Mouse (Mus musculus) gastrocnemius, postnatal 4 days (tissue): Measurements from ENCODE around the gene Gli2. TPM values are rescaled to one million over a fixed set of nuclear protein-coding genes. Genes with fewer than 3 reads are reported as not detected.

Experiments
- DNase-seq, 2 experiments: peaks; one replicate each; pipeline ENCODE4 v3.0.0; 2021 to 2022; ENCODE audit warnings: low spot score in 2 of 2, mixed read lengths in 2 of 2
- microRNA-seq: library from miRNA; unstranded; fragments of <30 nt; microRNA quantifications from one replicate; pipeline ENCODE4 v1.2.0, GENCODE M21; 2021
- total RNA-seq, 2 experiments: library from RNA; stranded (reverse); gene quantifications; 2 replicates each; pipeline ENCODE4 v1.2.3; 2021

Gene Gli2
- total RNA-seq, 2 experiments from 2014 or later: 11.3 to 13.4 TPM

DNA sequence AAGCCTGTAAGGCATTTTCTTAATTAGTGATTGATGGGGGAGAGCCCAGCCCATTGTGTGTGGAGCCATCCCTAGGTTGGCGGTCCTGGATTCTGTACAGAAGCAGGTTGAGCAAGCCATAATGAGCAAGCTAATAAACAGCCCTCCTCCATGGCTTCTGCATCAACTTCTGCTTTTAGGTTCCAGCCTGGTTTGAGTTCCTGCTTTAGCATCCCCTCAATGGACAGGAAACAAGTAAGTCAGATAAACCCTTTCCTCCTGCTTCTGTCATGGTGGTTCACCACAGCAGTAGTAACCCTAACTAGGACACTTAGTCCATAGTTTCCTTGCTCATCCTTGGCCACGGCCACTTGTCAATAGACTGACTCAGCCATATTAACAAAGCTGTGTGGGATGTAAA lies 238.4 kb downstream of the Gli2 start:
- DNase-seq: no peak

DNA sequence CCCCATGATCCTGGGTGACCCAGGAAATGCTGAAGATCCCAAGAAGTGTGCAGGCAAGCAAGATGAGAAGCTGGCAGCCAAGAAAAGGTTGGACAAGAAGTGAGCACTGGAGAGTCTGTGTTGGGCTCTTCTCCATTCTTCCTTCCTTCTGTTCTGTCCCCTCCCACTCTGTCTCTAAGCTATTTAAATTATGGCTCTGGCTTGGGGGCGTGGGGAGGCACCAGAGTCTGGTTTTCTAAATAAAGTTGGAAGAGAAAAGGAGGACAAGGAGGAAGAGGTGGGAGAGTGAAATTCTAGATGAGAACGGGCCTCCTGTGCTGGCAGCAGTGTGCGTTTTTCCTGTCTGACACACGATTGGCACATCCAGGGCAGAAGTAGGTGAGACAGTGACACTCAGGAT lies 243.1 kb downstream of the Gli2 start:
- DNase-seq: no peak

DNA sequence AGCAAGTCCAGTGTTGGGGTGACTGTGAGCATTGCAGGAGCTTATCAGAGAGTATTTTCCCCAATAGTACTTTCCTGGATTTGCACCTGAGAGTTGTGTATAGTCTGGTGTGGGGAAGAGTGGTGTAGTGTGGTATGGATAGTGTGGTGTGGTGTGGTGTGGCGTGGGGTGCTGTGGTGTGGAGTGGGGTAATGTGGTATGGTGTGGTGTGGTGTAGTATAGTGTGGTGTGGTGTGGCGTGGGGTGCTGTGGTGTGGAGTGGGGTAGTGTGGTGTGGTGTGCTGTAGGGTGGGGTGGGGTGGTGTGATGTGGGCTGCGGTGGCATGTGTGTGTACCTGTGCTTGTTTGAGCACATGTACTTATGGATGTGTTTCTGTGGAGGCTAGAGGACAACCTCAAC lies 246.7 kb downstream of the Gli2 start:
- no peak for DNase-seq

DNA sequence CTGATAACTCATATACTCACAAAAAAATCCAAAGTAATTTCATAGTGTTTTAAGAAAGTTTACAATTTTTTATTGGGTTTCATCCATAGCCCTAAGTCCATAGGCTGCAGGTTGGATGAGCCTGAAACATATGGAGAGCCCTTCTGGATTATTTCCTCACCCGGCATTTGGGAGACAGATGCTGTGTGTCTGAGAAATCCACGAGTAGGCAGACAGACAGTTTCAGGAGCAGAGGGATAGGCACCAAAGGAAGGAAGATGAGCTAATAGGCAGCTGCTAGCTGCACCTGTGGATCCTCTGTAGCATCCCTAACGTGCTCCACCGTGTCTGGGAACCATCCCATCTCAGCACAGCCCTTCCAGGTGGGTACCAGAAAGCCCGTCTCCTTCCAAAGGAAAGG lies 251.3 kb downstream of the Gli2 start:
- no peak for DNase-seq

DNA sequence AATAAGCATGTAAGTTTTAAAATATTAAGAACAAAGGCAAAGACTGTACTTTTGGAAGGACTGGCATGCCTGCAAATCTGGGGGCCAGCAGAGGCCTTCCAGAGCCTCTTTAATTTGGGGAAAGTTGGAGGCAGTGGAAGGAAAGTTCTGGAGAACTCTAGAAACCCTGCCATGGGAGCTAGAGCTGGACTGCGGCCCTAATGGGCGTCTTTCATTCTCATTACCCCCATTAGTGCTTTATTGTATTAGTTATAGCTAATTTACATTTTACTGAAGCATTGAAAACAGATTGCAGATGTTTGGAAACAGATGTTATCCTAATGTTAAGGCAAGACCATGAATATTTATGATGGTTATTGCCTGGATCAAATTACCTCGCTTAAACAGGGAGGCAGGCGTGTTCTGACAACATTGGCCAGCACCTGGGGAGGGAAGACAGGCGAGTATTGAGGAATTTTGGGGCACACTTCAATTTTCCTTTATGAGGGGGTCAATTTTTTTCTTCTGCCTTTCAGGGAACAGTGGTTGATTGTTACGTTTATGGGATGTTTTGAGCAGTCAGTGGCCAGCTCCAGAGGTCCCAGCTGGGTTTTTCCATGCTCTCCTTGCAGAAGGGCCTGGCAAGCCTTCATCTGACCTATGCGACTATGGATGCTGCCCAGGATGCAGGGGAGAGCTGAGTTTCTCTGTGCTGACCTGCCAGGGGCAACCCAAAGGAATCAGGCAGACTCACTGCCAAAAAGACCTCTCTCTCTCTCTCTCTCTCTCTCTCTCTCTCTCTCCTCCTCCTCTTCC lies 253.9 kb downstream of the Gli2 start:
- no peak for DNase-seq

DNA sequence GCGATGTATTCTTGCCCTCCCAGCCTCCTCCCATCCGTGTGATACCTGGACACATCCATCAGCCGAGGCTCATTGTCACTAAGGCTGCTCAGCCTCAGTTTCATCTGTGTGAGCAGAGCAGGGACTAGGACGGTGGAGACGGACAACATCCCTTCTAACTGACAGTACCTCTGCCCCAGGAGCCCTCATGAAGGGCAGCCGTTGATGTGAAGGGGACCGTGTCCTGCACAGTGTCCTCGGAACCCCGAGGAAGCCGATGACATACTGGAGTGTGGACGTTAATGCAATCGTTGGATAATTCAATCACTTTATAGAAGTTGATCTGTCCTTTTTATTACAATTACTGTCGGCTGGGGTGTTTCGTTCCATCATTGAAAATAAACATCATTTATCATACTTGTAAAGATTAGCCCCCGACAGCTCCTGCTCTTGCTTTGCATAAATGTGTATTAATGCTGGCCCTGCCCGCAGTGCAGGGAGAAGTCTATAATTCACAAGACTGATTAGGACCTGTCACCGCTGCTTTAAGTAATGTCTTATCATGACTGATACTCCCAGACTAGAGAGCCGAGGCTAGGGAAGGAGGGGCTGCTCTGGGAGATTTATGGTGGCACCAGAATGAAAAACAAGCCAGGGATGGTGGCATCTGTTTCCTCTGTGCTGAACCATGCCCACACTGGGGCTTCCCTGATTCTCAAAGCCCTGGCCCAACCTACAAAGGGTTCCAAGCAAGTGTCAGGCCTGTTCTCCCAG lies 257.8 kb downstream of the Gli2 start:
- no peak for DNase-seq

DNA sequence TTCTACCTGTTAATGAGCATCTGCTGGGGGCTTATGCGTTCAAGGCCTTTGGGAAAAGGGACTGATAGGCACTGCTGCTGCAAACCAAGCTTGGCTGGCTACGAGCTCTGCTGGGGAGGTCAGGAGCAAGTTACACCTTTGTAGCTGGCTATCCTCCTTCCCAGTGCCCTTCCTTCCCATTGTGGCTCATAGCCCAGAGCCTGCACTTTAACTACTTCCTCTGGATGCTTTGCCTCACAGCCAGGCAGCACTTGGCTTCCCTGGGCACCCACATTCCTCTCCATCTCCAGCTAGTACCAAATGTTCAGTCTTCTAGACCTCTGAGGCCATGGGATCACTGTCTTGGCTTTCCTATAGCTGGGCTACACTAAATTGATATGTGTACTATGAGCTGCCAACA lies 263.5 kb downstream of the Gli2 start:
- DNase-seq: no peak

DNA sequence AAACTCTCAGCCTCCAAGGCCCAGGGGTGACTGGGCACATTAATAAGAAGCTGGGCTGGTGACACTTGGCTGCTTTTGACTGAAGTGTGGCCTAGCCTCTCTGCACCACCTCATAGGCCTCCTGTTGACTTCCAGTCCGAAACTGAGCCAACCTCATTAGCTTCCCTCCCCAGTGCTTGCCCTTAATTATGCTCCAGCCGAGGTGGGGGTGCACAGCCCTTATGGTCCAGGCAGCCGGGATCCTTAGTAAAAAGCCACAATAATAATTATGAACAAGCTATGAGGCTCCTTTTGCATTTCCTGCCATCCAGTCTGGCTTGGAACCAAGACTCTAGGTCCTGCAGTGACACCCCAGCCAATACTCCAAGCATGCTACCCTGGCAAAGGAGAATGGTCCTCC lies 264.0 kb downstream of the Gli2 start:
- DNase-seq: no peak

DNA sequence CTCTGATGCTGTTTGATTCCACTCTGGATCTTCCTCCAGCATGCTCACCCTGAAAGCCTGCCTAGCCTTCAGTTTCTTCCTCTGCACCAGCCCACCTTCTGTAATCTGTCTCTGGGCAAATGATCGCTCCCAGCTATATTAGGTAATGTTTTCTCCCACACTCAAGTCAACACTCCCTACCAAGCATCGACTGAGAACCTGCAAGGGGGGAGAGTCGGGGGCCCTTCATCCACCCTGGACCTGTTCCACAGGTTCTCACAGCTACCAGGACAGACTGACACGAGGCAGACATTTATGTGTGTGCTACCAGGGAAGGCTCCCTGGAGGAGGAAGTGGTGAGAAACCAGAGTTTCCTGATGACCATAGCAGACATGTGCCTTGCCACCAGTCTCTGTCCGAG lies 264.6 kb downstream of the Gli2 start:
- no peak for DNase-seq

DNA sequence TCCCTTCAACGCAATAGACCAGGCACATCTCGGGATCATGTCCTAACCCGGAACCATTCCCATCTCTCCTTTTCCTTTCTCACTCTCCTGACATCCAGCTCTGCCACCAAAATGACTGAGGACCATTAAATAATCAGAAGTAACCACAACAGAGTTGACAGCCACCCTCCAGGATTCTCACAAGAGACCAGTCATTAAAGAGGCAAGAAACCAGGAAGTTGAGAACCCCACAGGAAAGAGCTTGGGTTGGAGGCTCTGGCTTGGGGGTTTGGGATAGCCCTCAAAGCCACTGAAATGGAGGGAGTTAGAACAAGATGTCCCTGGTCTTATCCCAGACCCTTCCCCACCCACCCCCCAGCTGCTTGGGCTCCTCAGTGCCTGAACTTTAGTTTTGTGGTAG lies 265.9 kb downstream of the Gli2 start:
- DNase-seq: no peak

Small RNAs within 50 kb of the gene (microRNA-seq; reads per million reads assigned to microRNA genes)
- gene Mir6346: not detected
